Mouse (Mus musculus) retina, postnatal 7 days (tissue): ENCODE data around the gene Tmem183a.
A peak's percentile ranks its signal among the peaks of the same experiment; 100 is the strongest.

Experiments used
- DNase-seq: peaks from one replicate; pipeline ENCODE4 v3.0.0-alpha.2; 2012; ENCODE audit warnings: low read depth, low spot score

Tmem183a gene

DNA sequence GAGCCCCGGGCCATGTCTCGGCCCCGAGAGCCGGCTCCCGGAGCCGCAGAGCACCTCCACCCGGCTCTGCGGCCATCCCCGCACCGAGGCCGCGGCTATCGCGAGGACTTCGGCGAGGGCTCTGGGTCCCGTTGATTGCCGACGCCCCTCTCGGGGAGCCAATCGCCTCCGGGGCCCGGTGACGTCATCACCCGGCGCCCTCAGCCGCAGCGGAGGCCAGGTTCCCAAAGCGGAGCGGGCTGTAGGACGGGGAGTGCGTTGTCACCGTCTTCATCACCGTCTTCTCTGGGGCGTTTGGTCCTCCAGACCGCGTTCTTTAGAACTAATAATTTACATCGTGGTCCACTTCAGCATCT is at the start of gene Tmem183a:
TSS of gene Tmem183a (minus strand) at position 123 of the 356 bp plus-strand sequence.
- DNase-seq = peak; percentile 92

DNA sequence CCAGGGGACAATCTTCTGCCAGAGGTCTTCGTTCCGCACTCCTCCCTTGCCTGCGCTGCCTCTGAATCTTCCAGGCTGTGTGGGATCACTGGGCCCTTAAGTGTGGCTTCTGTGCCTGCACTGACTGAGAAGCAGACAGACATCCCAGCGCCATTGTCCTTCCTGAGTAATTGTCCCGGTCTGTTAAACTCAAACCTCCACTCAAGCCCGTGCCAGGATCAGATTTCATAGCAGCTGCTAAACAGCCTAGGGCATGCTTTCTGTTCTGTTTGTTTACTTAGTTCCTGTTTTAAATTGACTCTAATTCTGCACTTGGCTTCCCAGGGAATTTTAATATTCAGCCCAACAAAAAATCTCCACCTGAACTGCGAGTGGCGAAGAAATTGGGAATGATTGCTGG is 46.3 kb upstream of the Tmem183a start:
- DNase-seq = no peak

DNA sequence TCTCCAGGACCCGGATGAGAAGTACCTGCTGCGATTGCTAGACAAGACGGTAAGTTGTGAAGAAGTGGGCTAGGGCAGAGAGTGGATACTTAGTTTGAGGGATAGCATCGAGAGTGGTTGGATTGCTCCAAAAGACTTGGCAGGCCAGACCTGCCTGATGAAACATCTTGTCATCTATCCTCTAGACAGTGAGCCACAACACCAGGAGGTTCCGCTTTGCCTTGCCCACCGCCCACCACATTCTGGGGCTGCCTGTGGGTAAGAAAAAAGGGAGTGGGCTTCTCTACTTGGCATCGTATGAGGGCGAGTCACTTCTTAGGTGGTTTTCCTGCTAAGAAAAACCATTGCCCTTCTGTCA is 44.6 kb upstream of the Tmem183a start:
- no peak for DNase-seq

DNA sequence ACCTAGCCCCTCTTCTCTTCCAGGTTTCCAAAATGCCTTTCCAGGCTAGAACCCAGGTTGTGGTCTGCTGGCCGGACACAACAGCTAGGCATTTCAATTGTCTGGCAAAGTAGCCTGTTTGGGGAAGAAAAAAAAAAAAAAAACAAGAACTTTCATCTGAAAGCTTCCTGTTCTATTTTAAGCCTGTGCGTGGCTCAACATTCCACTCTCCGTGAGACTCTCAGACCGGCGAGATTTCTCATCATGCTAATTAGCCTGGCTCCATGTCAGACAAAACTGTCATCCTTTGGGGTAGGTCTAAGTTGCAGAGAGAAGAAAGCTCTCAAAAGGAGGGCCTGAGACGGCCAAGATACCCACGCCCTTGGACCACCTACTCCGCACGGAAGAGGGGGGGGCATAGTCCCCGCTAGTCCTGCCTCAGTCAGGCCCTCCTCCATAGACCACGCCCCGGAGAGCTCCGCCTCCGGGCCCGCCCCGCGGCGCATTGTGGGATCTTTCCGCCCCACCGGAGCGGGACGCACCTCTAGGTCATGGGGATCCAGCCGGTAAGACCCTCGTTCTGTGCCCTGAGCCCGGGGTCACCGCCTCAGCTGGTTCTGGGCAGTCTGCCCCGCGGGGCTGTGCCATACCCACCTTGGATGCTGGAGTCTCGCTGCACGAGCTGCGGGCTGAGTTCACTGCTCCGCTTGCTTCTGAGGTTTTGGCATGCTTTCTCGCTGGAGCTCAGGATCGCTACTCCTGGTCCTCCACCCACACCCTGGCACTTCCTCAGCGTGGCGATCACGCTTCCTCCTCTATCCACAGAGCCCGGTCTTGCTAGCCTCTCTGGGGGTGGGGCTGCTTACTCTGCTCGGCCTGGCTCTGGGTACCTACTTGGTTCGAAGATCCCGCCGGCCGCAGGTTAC is 44.0 kb upstream of the Tmem183a start, which contains the start of gene Cyb5r1:
TSS of gene Cyb5r1 (plus strand) at position 51 of the 905 bp plus-strand sequence.
- DNase-seq = peak; percentile 29

DNA sequence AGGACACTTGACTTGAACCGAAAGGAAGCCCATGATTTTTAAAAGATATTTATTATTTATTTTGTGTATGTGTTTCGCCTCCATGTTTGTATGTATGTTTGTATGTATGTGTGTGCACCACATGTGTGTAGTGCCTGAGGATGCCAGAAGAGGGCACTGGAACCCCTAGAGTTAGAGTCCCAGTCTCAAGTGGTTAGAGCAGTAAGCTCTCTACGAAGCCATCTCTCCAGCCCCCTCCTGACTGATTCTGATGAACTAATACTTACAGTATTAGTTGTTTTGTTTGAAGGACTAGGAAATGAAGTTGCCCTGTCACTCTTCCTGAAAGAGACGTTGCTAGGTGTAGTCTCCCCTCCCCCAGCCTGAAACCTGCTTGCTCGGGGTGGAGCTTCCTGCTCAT is 38.0 kb upstream of the Tmem183a start:
- no peak for DNase-seq

DNA sequence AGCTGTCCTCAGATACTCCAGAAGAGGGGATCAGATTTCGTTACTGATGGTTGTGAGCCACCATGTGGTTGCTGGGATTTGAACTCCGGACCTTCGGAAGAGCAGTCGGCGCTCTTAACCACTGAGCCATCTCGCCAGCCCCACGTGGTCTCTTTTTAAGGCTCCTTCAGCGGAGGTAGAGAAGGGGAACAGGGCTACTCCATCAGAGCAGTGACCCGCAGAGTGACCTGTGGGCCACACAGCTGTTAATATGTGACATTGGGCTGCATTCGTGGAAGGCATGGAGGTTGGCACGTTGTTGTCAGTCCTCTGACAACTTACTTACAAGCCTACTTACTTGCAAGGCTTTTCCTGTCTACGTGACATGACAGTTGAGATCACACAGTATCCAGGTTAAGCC is 36.4 kb upstream of the Tmem183a start:
- no peak for DNase-seq

DNA sequence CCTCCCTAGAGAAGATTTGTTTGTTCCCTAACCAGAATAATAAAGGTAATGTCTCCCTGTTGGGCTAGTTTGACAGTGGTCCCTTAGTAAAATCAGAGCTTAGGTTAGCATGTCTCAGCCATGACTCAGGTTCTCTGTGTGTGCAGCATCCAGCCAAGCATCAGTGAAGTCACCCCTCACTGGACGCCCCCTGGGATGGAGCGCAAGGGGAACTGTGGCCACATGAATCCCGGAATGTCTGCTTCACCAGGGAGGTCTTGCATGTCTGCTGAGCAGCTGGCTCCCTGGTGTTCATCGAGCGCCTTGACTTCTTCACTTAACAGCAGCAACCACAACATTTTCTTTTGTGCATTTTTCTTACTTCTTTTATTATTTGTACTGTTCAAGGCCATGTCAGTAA is 32.0 kb upstream of the Tmem183a start:
- DNase-seq = no peak

DNA sequence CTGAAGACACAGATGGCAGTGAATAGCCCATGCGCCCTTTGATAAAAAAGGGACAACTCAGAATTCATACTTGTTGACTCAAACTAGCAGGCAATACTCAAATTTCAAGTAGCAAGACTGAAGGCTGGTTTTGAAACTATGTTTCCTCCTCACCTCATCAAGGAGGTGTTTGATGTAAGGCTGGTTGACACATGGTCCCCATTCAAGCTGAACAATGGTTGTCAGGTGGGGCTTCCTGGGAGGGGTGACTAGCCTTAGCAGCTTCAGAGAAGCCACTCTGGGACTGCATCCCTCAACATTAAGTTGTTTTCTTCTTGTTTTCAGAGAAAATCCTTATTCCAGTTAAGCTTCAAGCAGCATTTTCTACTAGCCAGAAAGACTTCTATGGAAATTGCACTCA is 23.9 kb upstream of the Tmem183a start, which contains the start of gene 4933406M09Rik:
TSS of gene 4933406M09Rik (plus strand) at position 275 of the 400 bp plus-strand sequence.
- no peak for DNase-seq

DNA sequence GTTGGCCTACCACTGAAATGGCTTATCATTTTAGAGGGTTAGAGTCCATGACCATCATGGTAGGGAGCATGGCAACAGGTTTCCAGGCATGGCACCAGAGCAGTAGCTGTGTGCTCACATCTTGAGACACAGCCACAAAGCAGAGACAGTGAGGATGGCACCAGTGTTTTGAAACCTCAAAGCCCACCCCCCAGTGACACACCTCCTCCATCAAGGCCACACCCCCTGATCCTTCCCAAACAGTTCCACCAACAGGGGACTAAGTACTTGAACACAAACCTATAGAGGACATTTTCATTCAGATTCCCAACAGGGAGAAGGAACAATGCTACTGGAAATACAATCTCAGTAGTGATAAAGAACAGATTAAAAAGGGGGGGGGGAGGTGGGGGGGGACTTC is 23.4 kb upstream of the Tmem183a start:
- no peak for DNase-seq

DNA sequence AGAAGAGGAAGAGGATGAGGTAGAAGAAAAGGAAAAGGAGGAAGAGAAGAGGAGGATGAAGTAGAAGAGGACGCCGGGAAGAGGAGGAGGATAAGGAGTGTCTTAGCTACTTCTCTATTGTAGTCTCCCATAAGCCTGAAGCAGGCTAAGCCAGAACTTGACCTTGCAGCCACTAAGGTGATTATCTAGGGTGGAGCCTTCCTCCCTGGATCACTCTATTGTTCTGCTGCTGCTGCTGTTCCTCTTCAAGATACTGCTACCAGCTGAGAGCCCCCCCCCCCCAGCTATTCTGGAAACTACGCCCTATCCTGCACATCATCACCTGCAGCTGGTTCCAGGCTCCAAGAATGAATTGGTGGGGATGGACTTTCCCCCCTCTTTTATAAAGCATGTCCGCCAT is 22.8 kb upstream of the Tmem183a start:
- DNase-seq = no peak

DNA sequence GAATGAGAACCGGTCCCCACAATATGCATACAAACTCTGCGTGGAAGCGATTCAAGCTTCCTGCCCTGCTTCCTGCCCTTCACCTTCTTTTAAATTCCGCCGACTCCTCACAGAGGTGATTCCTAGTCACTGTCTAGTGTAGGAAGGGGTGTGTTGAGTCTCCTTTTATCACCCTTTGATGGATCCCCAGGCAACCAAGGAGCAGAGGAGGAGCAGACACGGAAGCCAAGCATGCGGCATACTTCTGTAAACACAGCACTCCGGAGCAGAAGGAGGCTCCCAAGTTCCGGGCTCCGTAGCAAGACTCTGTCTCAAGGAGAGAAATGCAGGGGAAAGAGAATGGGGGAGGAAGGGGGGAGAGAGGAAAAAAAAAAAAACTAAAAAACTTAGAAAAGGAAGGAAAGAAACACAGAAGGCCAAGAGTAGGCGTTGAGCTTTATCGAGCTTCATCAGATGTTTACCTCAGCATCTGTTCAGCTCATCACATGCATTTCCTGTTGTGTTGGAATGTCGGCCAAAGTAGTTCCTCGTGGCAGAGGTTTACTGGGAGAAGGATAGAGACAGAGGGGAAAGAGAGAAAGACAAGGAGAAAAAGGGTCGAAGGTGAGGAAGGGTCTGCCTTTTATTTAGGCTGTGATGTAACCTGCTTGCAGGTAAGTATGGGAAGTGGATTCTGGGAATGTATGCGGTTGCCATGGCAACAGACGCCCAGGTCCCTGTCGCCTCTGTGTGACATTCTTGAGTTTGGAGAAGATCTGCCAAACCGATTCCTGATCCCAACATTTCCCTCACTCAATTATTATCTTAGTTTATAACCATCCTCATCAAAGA is 20.2 kb upstream of the Tmem183a start:
- no peak for DNase-seq

DNA sequence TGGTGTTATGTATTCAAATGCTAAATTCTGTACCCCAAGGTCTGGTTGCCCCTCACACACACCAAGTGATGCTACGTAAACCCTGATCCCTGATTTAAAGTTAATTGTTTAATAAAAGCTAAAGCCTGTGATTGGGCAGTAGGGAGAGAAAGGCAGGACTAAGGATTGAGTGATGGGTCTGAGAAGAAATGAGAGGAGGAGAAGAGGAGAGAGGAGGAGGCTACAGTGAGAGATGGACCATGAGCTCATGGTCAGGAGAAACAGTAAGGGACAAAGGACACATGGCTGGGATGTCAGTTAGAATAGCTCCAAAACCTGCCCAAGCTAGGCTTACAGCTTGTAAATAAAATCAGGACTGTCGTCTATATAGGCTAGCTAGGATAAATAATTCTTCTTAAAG is 19.3 kb upstream of the Tmem183a start:
- no peak for DNase-seq

DNA sequence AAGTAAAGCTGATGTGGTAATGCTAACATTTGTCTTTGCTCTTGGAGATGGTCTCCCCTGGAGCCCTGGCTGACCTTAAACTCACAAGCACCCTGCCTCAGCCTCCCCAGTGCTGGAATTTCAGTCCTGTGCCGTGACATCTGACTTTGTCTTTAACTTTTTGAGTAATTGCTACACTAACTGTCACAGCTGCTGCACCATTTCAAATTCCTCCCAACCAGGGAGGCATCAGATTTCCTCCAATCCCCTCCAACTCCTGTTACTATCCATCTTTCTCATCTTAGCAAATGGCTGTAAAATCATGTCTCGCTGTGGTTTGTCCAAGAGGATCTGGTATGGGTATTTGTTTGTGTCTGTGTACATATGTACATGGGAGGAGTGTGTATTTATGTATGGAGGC is 12.3 kb upstream of the Tmem183a start:
- DNase-seq = no peak

DNA sequence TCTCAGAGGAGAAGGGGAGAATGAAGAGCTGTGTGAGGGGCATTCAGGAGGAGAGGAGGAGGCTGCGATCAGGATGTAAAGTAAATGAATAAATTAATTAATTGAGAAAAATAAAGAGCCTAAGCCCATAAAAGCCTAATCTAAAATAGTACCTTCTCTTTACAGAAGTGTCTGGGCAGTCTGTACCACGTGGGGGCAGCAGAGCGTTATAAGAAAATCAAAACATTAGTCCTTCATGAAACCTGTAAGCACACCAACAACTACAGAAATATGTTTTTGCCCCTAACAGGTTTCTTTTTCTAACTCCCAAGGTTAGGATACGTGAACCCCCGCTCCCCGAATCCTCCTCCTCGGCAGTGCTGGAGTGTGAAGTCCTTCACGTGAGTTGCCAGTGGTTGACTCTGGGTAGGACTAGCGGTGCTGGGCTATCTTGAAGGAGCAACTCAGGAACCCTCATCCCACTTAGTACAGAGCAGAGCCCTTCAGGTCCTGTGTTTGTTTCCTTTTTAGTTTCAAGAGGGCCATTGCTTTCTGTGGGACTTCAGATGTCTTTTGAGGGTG is 7.1 kb upstream of the Tmem183a start:
- DNase-seq = no peak

DNA sequence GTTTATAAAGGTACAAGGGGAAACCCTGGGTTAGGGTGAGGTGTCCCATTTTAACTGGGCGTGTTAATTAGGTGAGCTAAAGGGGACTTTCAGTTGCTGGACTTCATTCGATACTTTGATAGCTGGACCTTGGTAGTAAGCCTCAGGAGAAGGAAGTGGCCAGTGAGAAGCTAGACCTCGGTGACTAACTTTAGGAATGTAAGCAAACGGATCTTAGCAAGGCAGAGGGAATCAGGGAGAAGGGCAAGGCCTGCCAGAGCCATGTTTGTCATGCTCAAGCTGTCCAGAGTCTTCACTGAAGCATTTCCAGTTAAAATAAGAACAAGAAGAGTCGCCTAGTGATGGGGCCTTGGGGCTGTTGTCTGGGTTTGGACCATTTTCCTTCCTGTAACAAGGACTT is 3.7 kb upstream of the Tmem183a start:
- DNase-seq = no peak

DNA sequence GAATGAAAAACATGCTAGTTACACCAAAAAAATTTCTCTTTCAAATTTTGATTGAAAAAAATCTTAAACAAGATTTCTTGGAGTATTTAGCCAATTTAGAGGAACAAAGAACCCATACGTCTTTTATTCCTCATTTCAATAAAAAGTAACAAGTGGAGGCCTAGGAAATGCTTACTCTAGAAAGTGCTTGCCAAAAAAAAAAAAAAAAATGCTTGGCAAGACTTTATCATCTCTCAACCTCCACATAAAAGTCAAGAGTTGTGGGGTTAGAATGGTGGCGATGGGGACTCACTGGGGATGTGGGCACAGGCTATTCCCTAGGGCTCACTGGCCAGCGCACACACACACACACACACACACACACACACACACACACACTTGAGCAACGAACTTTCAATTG is 1.4 kb upstream of the Tmem183a start:
- DNase-seq = no peak

DNA sequence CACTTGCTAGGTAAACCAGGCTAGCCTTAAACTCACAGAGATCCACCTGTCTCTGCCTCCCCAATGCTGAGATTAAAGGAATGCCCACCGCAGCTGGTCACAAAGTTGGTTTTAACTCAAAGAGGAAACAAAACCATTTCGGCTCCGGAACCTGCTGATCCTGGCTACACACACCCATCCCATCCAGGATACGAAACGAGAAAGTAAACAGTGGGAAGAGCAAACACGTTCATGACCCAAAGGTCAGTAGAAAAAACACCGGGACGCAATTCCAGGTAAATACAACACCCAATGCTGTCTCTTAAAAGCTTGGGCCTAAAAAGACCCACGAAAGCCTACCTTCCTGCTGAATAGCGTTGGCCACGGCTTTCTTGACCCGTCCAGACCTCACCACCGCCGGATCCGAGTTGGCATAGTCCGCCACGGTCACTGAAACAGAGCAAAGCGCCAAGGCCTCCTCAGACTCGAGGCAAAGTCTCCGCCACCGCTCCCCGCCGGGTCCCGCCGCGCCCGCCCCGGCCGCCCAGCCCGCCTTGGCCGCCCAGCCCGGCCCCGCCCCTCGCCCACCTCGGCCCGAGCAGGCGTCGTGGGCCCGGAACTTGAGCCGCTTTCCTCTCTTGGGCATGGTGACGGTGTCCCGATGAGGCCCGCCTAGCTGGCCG is 453 bp downstream of the Tmem183a start:
- DNase-seq = no peak

DNA sequence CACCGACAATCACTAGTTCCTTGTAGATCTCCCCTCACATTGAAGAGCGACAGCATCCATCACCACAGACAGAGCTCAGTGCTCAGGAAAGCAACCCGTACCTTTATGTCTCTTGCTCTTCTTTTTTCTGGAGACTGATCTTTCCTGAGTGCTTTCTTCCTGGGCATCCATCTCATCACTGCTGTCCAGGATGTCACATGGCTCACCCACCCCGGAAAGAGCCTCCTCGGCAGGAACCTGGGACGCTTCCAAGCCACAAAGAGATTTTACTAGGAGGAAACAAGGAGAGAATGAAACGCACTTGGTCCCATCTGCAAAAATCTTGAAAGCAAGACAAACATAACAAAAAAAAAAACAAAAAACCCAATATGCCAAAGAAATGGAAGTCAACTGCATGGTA is 1.1 kb downstream of the Tmem183a start:
- no peak for DNase-seq

DNA sequence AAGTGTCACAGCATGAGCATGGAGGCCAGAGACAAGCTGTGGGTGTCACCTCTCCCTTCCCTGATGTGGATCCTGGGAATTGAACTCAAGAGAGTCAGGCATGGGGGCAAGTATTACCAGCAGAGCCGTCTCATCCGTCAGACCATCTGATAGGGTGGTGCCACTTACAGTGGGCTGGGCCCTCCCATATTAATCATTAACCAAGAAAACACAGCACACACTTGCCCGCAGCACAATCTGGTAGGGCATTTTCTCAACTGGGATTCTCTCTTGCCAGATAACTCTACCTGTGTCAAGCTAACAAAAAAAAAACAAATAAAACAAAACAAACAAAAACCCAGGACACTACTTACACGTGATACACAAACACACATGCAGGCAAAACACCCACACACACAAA is 4.3 kb downstream of the Tmem183a start:
- DNase-seq = no peak

DNA sequence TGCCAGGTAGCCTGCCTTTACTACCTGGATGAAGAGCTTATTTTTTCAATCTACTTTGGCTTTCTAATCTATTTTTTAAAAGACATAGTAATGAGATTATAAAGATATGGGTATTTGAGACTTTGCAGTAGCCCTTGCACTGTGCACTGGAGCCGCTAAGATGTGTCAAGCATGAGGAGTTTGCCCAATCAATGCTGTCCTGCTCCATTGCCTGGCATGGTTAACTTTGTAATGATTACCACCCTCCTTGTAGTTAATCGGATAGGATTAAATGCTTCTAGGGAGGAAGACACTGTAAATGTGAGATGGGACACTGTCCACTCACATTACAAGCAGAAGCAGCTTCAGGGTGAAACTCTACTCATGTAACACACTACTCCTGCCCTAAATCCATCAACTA is 8.5 kb downstream of the Tmem183a start:
- no peak for DNase-seq

DNA sequence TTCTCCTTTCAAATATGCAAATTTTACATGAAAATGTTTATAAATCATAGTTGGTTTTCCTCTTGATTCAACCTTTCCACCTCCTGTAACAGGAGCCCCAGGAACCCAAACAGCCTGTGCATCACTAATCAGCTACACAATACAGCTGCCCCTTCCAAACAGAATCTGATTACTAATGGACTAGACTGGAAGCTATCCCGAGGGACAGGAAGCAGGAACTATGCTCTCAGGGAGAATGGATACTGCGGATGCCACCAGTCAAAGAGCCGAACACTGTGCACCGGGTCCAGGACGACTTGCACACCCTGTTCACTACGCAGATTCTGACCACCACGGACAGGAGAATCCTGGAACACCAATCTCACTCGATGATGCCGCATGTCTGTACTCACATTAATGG is 14.0 kb downstream of the Tmem183a start:
- DNase-seq = no peak

DNA sequence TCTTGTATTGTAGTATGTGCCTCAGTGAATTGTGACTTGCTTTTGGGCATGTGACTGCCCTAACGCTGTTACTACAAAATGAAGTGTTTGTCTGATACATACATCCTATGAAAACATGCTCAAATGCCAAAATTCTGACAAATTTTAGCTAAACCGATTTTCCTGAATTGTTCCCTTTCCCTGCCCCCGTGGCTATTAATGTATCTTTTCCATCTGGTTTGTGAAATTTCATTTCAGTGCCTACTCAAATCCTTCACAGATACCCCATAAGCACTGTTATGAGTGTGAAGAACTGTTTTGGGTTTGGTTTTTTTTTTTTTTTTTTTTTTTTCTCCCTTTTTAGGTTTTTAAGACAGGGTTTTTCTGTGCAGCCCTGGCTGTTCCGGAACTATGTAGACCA is 16.7 kb downstream of the Tmem183a start:
- DNase-seq = no peak
